Mouse (Mus musculus): ENCODE results near the gene Jmjd1c. TPM values are rescaled to one million over a fixed set of nuclear protein-coding genes. Genes with fewer than 3 reads are reported as not detected.
A peak's percentile ranks its signal among the peaks of the same experiment; 100 is the strongest.

The Jmjd1c gene
- polyA plus RNA-seq, 2 experiments = 34.5 to 52.2 TPM

GRCm38 (mm10) chr10:67085916-67086315 is 10.0 kb upstream of the Jmjd1c start:
- 29% methylated on average over 7 of the region's 7 CpGs for WGBS
- no peak for TF ChIP-seq POLR2A (IDR thresholded peaks at IDR 0.05; ENCODE audit: borderline replicate concordance, extremely low read depth, insufficient read depth, insufficient read length)

GRCm38 (mm10) chr10:67087447-67088226 is 8.3 kb upstream of the Jmjd1c start:
- H3K9me3 ChIP-seq (ENCODE audit: control insufficient read depth, low read length) = no peaks in the 10 kb centered on the region
- H3K4me1 ChIP-seq (ENCODE audit: control insufficient read depth, insufficient read depth, low read length) = peaks cover 23% of the 10 kb centered on the region
- H3K27me3 ChIP-seq (ENCODE audit: control insufficient read depth, insufficient read depth, low read length) = no peaks in the 10 kb centered on the region
- no peak overlapping the region for H3K9ac ChIP-seq (ENCODE audit: low read depth, low read length, severe bottlenecking)
- ATAC-seq (ENCODE audit: low FRiP score, low read depth) (no peak), DNase-seq (ENCODE audit: low spot score) (no peak)
- H3K27ac ChIP-seq (replicated peaks; ENCODE audit: low read depth, low read length) = no peak overlapping the region
- WGBS = 83% methylated on average over 5 of the region's 5 CpGs
- no peak overlapping the region for H3K4me2 ChIP-seq (replicated peaks; ENCODE audit: low read depth, low read length, severe bottlenecking)
- no peak for TF ChIP-seq POLR2A (IDR thresholded peaks at IDR 0.05; ENCODE audit: borderline replicate concordance, extremely low read depth, insufficient read depth, insufficient read length)
- H3K36me3 ChIP-seq (ENCODE audit: control insufficient read depth, insufficient read depth, low read length) = no peaks in the 10 kb centered on the region
- no peak overlapping the region for H3K4me3 ChIP-seq (replicated peaks; ENCODE audit: low read length)

More at GRCm38 (mm10) chr10:67085916-67086315, 10.0 kb upstream of the Jmjd1c start:
- H3K4me3 ChIP-seq (replicated peaks; ENCODE audit: low read length) = no peak overlapping the region
- peaks cover 32% of the 10 kb centered on the region for H3K4me1 ChIP-seq (ENCODE audit: control insufficient read depth, insufficient read depth, low read length)
- no peak overlapping the region for H3K27ac ChIP-seq (replicated peaks; ENCODE audit: low read depth, low read length)
- H3K9ac ChIP-seq (ENCODE audit: low read depth, low read length, severe bottlenecking) = no peak overlapping the region
- DNase-seq (ENCODE audit: low spot score) (no peak), ATAC-seq (ENCODE audit: low FRiP score, low read depth) (no peak)
- no peak overlapping the region for H3K4me2 ChIP-seq (replicated peaks; ENCODE audit: low read depth, low read length, severe bottlenecking)
- no peaks in the 10 kb centered on the region for H3K36me3 ChIP-seq (ENCODE audit: control insufficient read depth, insufficient read depth, low read length)
- H3K9me3 ChIP-seq (ENCODE audit: control insufficient read depth, low read length) = no peaks in the 10 kb centered on the region
- no peaks in the 10 kb centered on the region for H3K27me3 ChIP-seq (ENCODE audit: control insufficient read depth, insufficient read depth, low read length)

- TF ChIP-seq POLR2A (IDR thresholded peaks at IDR 0.05; ENCODE audit: borderline replicate concordance, extremely low read depth, insufficient read depth, insufficient read length) = no peak
- Histone ChIP-seq H3K4me2 (replicated peaks; ENCODE audit: low read depth, low read length, severe bottlenecking) (no peak overlapping the region), H3K36me3 (ENCODE audit: control insufficient read depth, insufficient read depth, low read length) (no peaks in the 10 kb centered on the region), H3K9ac (ENCODE audit: low read depth, low read length, severe bottlenecking) (no peak overlapping the region), H3K9me3 (ENCODE audit: control insufficient read depth, low read length) (no peaks in the 10 kb centered on the region), H3K27ac (replicated peaks; ENCODE audit: low read depth, low read length) (no peak overlapping the region), H3K4me3 (replicated peaks; ENCODE audit: low read length) (no peak overlapping the region), H3K27me3 (ENCODE audit: control insufficient read depth, insufficient read depth, low read length) (no peaks in the 10 kb centered on the region), H3K4me1 (ENCODE audit: control insufficient read depth, insufficient read depth, low read length) (peaks cover 9% of the 10 kb centered on the region; the same call in 1 of the 2 replicates)
- DNase-seq (ENCODE audit: low spot score) (no peak), ATAC-seq (ENCODE audit: low FRiP score, low read depth) (no peak)
- WGBS = 93% methylated on average over 4 of the region's 4 CpGs
Measured at GRCm38 (mm10) chr10:67090611-67091010, 5.3 kb upstream of the Jmjd1c start.

- peak overlapping the region; percentile 72; the same call in 1 of the 2 replicates for H3K4me2 ChIP-seq (replicated peaks; ENCODE audit: low read depth, low read length, severe bottlenecking)
- no peak overlapping the region for H3K27ac ChIP-seq (replicated peaks; ENCODE audit: low read depth, low read length)
- peaks cover 13% of the 10 kb centered on the region for H3K4me1 ChIP-seq (ENCODE audit: control insufficient read depth, insufficient read depth, low read length)
- no peak overlapping the region for H3K4me3 ChIP-seq (replicated peaks; ENCODE audit: low read length)
- no peak for TF ChIP-seq POLR2A (IDR thresholded peaks at IDR 0.05; ENCODE audit: borderline replicate concordance, extremely low read depth, insufficient read depth, insufficient read length)
- no peak for DNase-seq (ENCODE audit: low spot score)
- H3K9me3 ChIP-seq (ENCODE audit: control insufficient read depth, low read length) = no peaks in the 10 kb centered on the region
- H3K27me3 ChIP-seq (ENCODE audit: control insufficient read depth, insufficient read depth, low read length) = no peaks in the 10 kb centered on the region
- WGBS = 87% methylated on average over 7 of the region's 7 CpGs
- no peak overlapping the region for H3K9ac ChIP-seq (ENCODE audit: low read depth, low read length, severe bottlenecking)
- H3K36me3 ChIP-seq (ENCODE audit: control insufficient read depth, insufficient read depth, low read length) = no peaks in the 10 kb centered on the region
- no peak for ATAC-seq (ENCODE audit: low FRiP score, low read depth)
Measured at GRCm38 (mm10) chr10:67094922-67095321, 1.0 kb upstream of the Jmjd1c start.

GRCm38 (mm10) chr10:67096621-67097436 is 904 bp downstream of the Jmjd1c start, which contains the start of gene Reep3:
Reep3 (minus strand) TSS chr10:67096945.
- WGBS = under 1% methylated on average over 42 of the region's 97 CpGs
- peak within 1 kb of the TSS; percentile 95 for H3K4me3 ChIP-seq (replicated peaks; ENCODE audit: low read length)
- H3K36me3 ChIP-seq (ENCODE audit: control insufficient read depth, insufficient read depth, low read length) = no peaks in the 10 kb centered on the region
- no peaks in the 10 kb centered on the region for H3K27me3 ChIP-seq (ENCODE audit: control insufficient read depth, insufficient read depth, low read length)
- H3K27ac ChIP-seq (replicated peaks; ENCODE audit: low read depth, low read length) = peak within 1 kb of the TSS; percentile 98
- peak; percentile 30 for DNase-seq (ENCODE audit: low spot score)
- H3K9ac ChIP-seq (ENCODE audit: low read depth, low read length, severe bottlenecking) = peak within 1 kb of the TSS; percentile 99
- peak; percentile 86 for ATAC-seq (ENCODE audit: low FRiP score, low read depth)
- peak within 1 kb of the TSS; percentile 72 for H3K4me2 ChIP-seq (replicated peaks; ENCODE audit: low read depth, low read length, severe bottlenecking)
- peaks cover 22% of the 10 kb centered on the region for H3K4me1 ChIP-seq (ENCODE audit: control insufficient read depth, insufficient read depth, low read length)
- no peaks in the 10 kb centered on the region for H3K9me3 ChIP-seq (ENCODE audit: control insufficient read depth, low read length)
- TF ChIP-seq POLR2A (IDR thresholded peaks at IDR 0.05; ENCODE audit: borderline replicate concordance, extremely low read depth, insufficient read depth, insufficient read length) = 0 out of 2 replicates have a peak, but pooled peaks have one; percentile 40

Measured in limb, embryonic 14.5 days (tissue).